Mouse (Mus musculus) hindbrain, embryonic 15.5 days (tissue): ENCODE results near the gene Ppm1l. TPM values are rescaled to one million over a fixed set of nuclear protein-coding genes. Genes with fewer than 3 reads are reported as not detected.
"Not testable (repeated sequence)": the region's sequence is repeated elsewhere in the genome, so short reads cannot be mapped to it uniquely, and the experiment has no call there.

ENCODE experiments used
- ATAC-seq: fragments of 200-750 bp; cut with Nextera tagmentation; 2 replicates; pipeline ENCODE4 v1.8.0; 2017; ENCODE audit warnings: low read depth, moderate number of reproducible peaks, moderate TSS enrichment; ENCODE audit not compliant: low FRiP score
- H3K27ac ChIP-seq: fragments of 300-500 bp; sonication (generic); replicated peaks from 2 replicates; pipeline ENCODE4 v1.5.1; 2015; ENCODE audit warnings: mild to moderate bottlenecking, inconsistent platforms
- H3K27me3 ChIP-seq: fragments of 300-500 bp; sonication (generic); 2 replicates; pipeline ENCODE4 v1.6.1; 2015; ENCODE audit warnings: control low read depth, inconsistent platforms
- H3K36me3 ChIP-seq: fragments of 300-500 bp; sonication (generic); 2 replicates; pipeline ENCODE4 v1.6.1; 2015; ENCODE audit warnings: control low read depth, inconsistent platforms
- H3K4me1 ChIP-seq: fragments of 300-500 bp; sonication (generic); replicated peaks from 2 replicates; pipeline ENCODE4 v1.6.1; 2015; ENCODE audit warnings: control low read depth, inconsistent platforms
- H3K4me2 ChIP-seq: fragments of 300-500 bp; sonication (generic); 2 replicates; pipeline ENCODE4 v1.6.1; 2015; ENCODE audit warnings: moderate library complexity, mild to moderate bottlenecking, inconsistent platforms
- H3K4me3 ChIP-seq: fragments of 300-500 bp; sonication (generic); 2 replicates; pipeline ENCODE4 v1.5.1; 2015; ENCODE audit warnings: mild to moderate bottlenecking, inconsistent platforms
- H3K9ac ChIP-seq: fragments of 300-500 bp; sonication (generic); 2 replicates; pipeline ENCODE4 v1.6.1; 2015; ENCODE audit warnings: inconsistent platforms
- H3K9me3 ChIP-seq: fragments of 300-500 bp; sonication (generic); 2 replicates; pipeline ENCODE4 v1.6.1; 2016; ENCODE audit warnings: control low read depth, inconsistent platforms
- WGBS: fragments of 180-500 bp; shearing (Covaris S2); methylation state at CpG from one replicate; pipeline ENCODE4 v1.1.7; 2015; 5-methylcytosine and 5-hydroxymethylcytosine counted together
- polyA plus RNA-seq: library from polyadenylated mRNA; unstranded; fragments of >200 nt; fragmentation: Nextera tagmentation; extraction: Ambion mirVana; gene quantifications from 2 replicates; pipeline ENCODE4 v1.2.1, GENCODE M21; 2015

Ppm1l gene
- polyA plus RNA-seq, 1 experiment from 2014 or later, result 22.5 TPM

DNA sequence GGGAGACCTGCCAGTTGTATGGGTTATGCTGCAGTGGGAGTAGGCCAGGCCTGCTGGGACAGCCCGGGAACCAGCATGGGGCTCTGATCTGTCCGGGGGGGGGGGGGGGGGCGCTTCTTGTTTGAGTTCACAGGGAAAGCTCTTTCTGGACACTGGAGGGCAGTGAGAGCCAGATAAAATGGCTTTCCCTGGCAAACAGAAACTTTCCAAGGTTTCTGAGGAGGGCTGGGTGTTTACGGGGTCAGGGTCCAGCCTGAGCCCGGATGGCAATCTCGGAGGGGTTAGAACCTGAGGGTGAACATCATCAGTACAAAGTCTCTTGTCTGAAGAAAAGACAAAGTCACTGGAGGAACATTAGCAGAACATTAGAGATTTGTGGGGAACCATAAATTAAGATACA is 246.7 kb downstream of the Ppm1l start:
- Histone ChIP-seq H3K9me3 (no peaks in the 10 kb centered on the region), H3K9ac (no peak overlapping the region), H3K27ac (no peak overlapping the region), H3K27me3 (no peaks in the 10 kb centered on the region), H3K36me3 (no peaks in the 10 kb centered on the region), H3K4me3 (no peak overlapping the region), H3K4me1 (no peaks in the 10 kb centered on the region), H3K4me2 (no peak overlapping the region)
- 91% methylated on average over 6 of the region's 6 CpGs for WGBS
- ATAC-seq, result no peak

DNA sequence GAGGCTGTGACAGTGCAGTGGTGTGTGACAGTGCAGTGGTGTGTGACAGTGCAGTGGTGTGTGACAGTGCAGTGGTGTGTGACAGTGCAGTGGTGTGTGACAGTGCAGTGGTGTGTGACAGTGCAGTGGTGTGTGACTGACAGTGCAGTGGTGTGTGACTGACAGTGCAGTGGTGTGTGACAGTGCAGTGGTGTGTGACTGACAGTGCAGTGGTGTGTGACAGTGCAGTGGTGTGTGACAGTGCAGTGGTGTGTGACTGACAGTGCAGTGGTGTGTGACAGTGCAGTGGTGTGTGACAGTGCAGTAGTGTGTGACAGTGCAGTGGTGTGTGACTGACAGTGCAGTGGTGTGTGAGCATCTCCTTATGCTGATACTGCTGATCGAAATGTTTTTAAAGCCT is 248.9 kb downstream of the Ppm1l start:
- 100% methylated on average over 1 of the region's 1 CpGs for WGBS
- H3K27me3 ChIP-seq, H3K27ac ChIP-seq, ATAC-seq, H3K4me1 ChIP-seq, H3K9me3 ChIP-seq, H3K9ac ChIP-seq, H3K4me2 ChIP-seq, H3K4me3 ChIP-seq, H3K36me3 ChIP-seq: not testable (repeated sequence)

DNA sequence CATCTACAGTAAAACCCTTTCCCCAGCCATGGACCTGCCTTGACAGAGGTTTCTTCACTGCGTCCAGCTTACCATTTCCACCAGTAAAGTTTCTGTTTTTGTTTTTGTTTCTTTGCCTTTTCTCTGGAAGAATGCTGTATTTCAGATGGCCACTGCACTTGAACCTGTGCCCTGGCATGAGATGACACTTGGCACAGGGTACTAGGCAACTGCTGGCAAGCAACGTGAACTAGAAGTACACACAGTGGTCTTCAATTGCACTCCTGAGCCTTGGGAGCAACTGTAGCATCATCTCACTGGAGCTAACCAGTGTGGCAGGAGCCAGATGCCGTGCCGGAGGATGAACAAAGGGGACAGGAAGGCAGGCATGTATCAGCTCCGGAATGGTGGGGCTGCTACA is 255.9 kb downstream of the Ppm1l start:
- Histone ChIP-seq H3K4me2 (no peak overlapping the region), H3K27ac (no peak overlapping the region), H3K27me3 (no peaks in the 10 kb centered on the region), H3K36me3 (peaks cover 28% of the 10 kb centered on the region), H3K4me3 (no peak overlapping the region), H3K9me3 (no peaks in the 10 kb centered on the region), H3K4me1 (no peaks in the 10 kb centered on the region), H3K9ac (no peak overlapping the region)
- WGBS, result 86% methylated on average over 5 of the region's 5 CpGs
- ATAC-seq, result no peak

DNA sequence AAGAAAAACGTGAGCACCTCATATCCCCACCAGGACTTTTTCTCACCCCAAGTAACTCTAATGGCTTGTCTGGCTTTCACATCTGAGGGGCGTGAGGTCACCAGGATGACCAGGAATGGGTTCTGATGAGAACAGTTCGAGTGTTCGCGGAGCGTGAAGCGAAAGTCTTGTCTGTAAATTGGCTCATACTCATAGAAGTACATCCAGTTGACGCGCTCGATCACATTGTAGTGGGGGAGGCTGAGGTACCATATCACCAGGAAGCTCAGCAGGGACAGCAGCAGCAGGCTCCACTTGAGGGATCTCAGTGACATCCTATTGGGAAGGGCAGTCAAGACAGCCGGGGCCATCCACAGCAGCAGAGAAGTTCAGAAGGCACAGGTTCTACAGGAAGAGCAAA is 258.9 kb downstream of the Ppm1l start:
- no peak overlapping the region for H3K4me3 ChIP-seq
- no peak overlapping the region for H3K9ac ChIP-seq
- H3K27ac ChIP-seq, result no peak overlapping the region
- 95% methylated on average over 11 of the region's 11 CpGs for WGBS
- ATAC-seq, result no peak
- no peak overlapping the region for H3K4me2 ChIP-seq
- no peaks in the 10 kb centered on the region for H3K9me3 ChIP-seq
- H3K4me1 ChIP-seq, result no peaks in the 10 kb centered on the region
- H3K36me3 ChIP-seq, result peaks cover 40% of the 10 kb centered on the region
- no peaks in the 10 kb centered on the region for H3K27me3 ChIP-seq

DNA sequence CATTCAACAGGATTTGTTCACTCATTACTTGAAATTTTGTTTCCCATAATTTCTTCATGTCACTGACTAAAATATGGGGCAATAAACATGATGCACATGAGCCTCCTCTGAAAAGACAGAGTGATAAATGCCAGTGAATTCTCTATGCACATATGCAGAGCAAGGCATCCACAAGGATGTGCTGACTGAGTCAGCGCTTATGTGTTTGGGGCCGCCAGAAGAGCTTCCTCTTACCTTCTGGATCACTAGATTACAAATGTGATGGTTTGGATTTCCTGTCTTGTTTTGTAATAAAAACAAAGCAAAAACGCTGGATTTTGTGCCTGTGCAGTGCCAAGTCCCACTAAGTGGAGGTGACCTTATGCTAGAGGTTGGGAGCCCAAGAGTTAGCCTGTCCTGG is 260.1 kb downstream of the Ppm1l start:
- Histone ChIP-seq H3K4me1 (no peaks in the 10 kb centered on the region), H3K27ac (no peak overlapping the region), H3K36me3 (peaks cover 43% of the 10 kb centered on the region), H3K27me3 (no peaks in the 10 kb centered on the region), H3K4me3 (no peak overlapping the region), H3K4me2 (no peak overlapping the region), H3K9me3 (no peaks in the 10 kb centered on the region), H3K9ac (no peak overlapping the region)
- WGBS, result 91% methylated on average over 3 of the region's 3 CpGs
- no peak for ATAC-seq

DNA sequence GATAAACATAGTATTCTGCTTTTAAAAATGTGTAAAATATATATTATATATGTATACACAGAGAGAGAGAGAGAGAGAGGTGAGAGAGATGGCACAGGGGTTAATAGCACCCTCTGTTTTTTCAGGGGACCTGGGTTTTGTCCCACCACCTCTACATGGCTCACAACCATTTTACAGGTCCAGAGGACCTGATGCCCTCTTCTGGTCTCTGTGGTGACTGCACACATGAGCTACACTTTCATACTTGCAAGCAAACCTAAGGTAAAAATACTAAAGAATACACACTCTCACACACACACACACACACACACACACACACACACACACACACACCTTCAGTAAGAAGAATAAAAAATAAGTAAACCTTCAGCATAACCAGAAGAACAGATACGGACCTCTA is 262.1 kb downstream of the Ppm1l start:
- ATAC-seq, result no peak
- Histone ChIP-seq H3K36me3 (peaks cover 54% of the 10 kb centered on the region), H3K4me3 (no peak overlapping the region), H3K4me2 (no peak overlapping the region), H3K27ac (no peak overlapping the region), H3K27me3 (no peaks in the 10 kb centered on the region), H3K4me1 (no peaks in the 10 kb centered on the region), H3K9ac (no peak overlapping the region), H3K9me3 (no peaks in the 10 kb centered on the region)
- WGBS, result 100% methylated on average over 1 of the region's 1 CpGs

DNA sequence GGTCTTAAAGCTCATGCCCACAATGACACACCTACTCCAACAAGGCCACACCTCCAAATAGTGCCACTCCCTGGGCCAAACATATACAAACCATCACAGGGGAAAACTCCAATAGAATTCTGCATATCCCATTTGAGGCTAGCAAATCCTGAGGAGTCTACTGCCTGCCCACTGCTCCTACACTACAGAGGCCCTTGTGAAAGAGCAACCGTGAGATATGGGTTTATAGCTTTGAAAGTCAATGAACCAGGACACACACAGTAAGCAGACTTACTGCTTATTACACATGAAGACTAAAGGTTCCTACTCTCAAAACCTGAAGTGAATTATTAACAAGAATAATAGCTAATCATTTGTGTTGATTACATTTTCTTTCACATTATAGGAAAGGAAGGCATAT is 267.1 kb downstream of the Ppm1l start:
- Histone ChIP-seq H3K4me3 (no peak overlapping the region), H3K27me3 (no peaks in the 10 kb centered on the region)
- no peak for ATAC-seq

DNA sequence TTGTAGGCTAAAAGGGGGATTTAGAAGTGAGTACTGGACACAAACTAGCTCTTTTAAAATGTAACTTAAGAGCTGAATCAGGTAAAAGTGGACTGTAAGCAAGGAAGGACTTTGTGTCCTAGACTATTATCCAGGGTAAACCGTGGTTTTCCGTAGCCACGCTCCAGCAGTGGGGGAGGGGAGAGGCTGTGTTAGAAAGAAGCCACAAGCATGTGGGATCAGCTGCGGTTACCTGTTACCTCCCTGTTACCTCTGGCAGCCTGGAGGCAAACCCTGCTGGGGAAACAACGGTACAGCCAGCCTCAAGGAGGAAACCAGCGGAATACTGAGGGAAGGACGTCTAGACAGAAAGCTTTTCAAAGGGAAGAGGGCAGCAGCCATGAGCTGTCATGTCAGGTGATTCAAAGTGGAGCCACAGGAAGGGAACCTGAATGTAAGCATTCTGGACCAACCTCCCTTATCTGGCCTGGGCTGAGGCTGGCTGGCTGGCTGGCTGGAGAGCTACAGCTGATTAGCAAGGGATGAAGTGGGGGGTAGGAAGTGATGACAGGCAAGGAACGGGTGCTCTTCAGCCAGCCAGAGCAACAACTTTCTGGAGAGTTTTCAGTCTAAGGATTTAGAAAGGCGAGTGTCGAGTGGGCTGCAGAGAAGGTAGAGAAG is 271.6 kb downstream of the Ppm1l start:
- Histone ChIP-seq H3K4me2 (no peak overlapping the region), H3K9ac (no peak overlapping the region), H3K36me3 (0 out of 2 replicates have a peak, but pooled peaks cover 3% of the 10 kb centered on the region), H3K4me1 (no peaks in the 10 kb centered on the region), H3K9me3 (no peaks in the 10 kb centered on the region), H3K4me3 (no peak overlapping the region), H3K27me3 (no peaks in the 10 kb centered on the region), H3K27ac (no peak overlapping the region)
- ATAC-seq, result no peak
- WGBS, result 59% methylated on average over 10 of the region's 10 CpGs

More for the DNA sequence above, 267.1 kb downstream of the Ppm1l start:
- Histone ChIP-seq H3K27ac (no peak overlapping the region), H3K4me2 (no peak overlapping the region), H3K9me3 (no peaks in the 10 kb centered on the region), H3K9ac (no peak overlapping the region), H3K36me3 (peaks cover 14% of the 10 kb centered on the region; the same call in 1 of the 2 replicates), H3K4me1 (no peaks in the 10 kb centered on the region)
- 94% methylated on average over 1 of the region's 1 CpGs for WGBS

DNA sequence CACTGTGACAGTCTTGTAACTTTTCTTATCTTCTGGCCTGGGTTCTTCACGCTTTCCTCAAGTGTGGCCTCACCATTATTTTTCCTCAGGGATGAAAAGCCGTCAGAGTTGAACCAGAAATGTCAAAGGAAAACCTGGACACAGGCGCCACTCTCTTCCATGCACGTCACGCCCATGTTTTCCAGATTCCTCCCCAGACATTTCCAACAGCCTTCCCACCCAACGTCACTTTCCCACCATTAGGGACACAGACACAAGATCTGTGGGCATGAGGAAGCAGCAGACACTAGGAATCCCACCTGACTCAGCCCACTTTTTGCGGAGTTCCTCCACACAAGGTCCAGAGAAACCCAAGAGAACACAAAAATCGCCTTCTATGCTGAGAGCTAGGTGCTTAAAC is 276.8 kb downstream of the Ppm1l start:
- ATAC-seq, result no peak
- peaks cover 4% of the 10 kb centered on the region; the same call in 1 of the 2 replicates for H3K36me3 ChIP-seq
- no peak overlapping the region for H3K4me2 ChIP-seq
- no peaks in the 10 kb centered on the region for H3K9me3 ChIP-seq
- no peak overlapping the region for H3K9ac ChIP-seq
- no peak overlapping the region for H3K27ac ChIP-seq
- H3K4me1 ChIP-seq, result peaks cover 34% of the 10 kb centered on the region
- WGBS, result 94% methylated on average over 8 of the region's 8 CpGs
- H3K4me3 ChIP-seq, result no peak overlapping the region
- no peaks in the 10 kb centered on the region for H3K27me3 ChIP-seq

DNA sequence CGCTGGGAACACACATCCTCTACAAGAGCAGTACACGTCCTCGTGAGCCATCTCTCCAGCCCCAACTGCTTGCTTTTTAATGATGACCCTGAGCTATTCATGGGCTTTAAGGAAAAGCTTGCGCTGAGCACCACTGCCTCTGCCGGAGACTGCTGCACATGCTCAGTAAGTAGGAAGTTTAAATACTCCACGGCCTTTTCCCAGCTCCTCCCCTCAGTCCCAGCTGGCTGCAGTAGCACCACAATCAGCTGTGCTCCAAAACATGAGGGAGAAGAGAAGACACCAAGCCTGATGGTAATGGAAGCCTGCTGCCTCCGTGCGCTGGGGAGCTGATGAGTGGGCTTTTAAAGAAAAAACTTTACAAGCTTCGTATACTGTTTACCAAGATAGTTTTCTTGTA is 277.4 kb downstream of the Ppm1l start:
- Histone ChIP-seq H3K36me3 (peaks cover 4% of the 10 kb centered on the region; the same call in 1 of the 2 replicates), H3K9me3 (no peaks in the 10 kb centered on the region), H3K27ac (no peak overlapping the region), H3K27me3 (no peaks in the 10 kb centered on the region), H3K4me1 (peaks cover 37% of the 10 kb centered on the region), H3K4me2 (no peak overlapping the region), H3K9ac (no peak overlapping the region), H3K4me3 (no peak overlapping the region)
- 74% methylated on average over 9 of the region's 9 CpGs for WGBS
- ATAC-seq, result no peak

DNA sequence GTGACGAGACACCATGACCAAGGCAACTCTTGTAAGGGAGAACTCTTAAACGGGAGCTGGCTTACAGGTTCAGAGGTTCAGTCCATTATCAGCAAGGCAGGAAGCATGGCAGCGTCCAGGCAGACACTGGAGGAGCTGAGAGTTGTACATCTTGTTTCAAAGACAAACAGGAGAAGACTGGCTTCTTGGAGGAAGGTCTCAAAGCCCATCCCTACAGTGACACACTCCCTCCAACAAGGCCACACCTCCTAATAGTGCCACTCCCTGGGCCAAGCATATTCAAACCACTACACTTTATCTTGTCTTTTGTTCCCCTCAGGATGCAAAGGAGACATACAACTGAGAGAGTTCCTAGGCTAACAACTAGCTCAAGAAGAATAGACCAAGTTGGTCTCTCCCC is 279.5 kb downstream of the Ppm1l start:
- Histone ChIP-seq H3K4me2 (peak overlapping the region; percentile 55), H3K9me3 (no peaks in the 10 kb centered on the region)
- WGBS, result 90% methylated on average over 3 of the region's 3 CpGs

DNA sequence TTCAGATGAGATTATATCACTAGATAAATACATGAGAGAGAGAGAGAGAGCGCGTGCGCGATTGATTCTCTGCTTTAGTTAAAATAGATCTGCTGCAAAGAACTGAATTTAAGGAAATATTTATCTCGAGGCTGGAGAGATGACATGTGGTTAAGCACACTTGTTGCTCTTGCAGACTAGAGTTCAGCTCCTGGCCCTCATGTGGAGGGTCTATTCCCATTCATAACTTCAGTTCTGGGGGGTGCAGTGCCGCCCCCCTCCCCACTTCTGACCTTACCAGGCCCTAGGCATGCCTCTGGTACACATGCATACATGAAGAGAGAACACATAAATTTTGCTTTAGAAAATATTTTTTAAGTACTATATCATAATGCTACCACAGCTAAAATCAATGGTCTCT is 280.6 kb downstream of the Ppm1l start:
- Histone ChIP-seq H3K4me2 (peak overlapping the region; percentile 55), H3K9ac (peak overlapping the region; percentile 77), H3K27ac (no peak overlapping the region), H3K36me3 (peaks cover 4% of the 10 kb centered on the region; the same call in 1 of the 2 replicates), H3K4me3 (peak overlapping the region; percentile 76), H3K4me1 (peaks cover 40% of the 10 kb centered on the region), H3K9me3 (no peaks in the 10 kb centered on the region), H3K27me3 (no peaks in the 10 kb centered on the region)
- no peak for ATAC-seq
- WGBS, result 82% methylated on average over 6 of the region's 6 CpGs

More for the DNA sequence above, 279.5 kb downstream of the Ppm1l start:
- peaks cover 4% of the 10 kb centered on the region; the same call in 1 of the 2 replicates for H3K36me3 ChIP-seq
- H3K27me3 ChIP-seq, result no peaks in the 10 kb centered on the region
- peaks cover 40% of the 10 kb centered on the region for H3K4me1 ChIP-seq
- H3K27ac ChIP-seq, result no peak overlapping the region
- no peak overlapping the region for H3K9ac ChIP-seq
- H3K4me3 ChIP-seq, result no peak overlapping the region
- no peak for ATAC-seq

DNA sequence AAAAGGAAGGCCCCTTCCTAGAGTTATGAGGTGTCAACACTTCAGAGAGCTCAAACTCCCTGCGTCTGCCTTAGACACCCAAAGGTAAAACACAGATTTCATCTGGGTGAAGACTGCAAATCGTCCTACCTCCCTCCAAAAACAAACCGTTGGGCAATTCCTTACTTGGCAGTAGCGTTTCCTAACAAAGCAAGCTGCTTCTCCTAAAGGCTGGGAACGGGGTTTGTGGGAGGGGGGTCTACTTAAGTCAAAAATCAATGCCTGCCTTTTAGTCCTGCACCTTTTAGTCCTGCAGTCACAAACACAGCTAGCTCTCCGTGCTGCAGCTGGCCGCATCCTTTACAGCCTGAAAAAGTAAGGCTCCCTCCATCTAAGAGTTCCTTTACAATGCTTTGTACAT is 281.2 kb downstream of the Ppm1l start:
- Histone ChIP-seq H3K4me2 (peak overlapping the region; percentile 55), H3K9ac (peak overlapping the region; percentile 77), H3K27me3 (no peaks in the 10 kb centered on the region), H3K9me3 (no peaks in the 10 kb centered on the region), H3K27ac (peak overlapping the region; percentile 86), H3K4me3 (peak overlapping the region; percentile 76), H3K36me3 (peaks cover 4% of the 10 kb centered on the region; the same call in 1 of the 2 replicates), H3K4me1 (peaks cover 40% of the 10 kb centered on the region)
- WGBS, result 5% methylated on average over 7 of the region's 7 CpGs
- ATAC-seq, result 0 out of 2 replicates have a peak, but pooled peaks have one; percentile 23
